Mouse (Mus musculus): ENCODE measurements around the gene Ndufs4. TPM values are rescaled to one million over a fixed set of nuclear protein-coding genes. Genes with fewer than 3 reads are reported as not detected.

The Ndufs4 gene
- polyA plus RNA-seq (2012; ENCODE audit: low replicate concordance) = 1.3 and 7.5 TPM in 2 replicates

DNA sequence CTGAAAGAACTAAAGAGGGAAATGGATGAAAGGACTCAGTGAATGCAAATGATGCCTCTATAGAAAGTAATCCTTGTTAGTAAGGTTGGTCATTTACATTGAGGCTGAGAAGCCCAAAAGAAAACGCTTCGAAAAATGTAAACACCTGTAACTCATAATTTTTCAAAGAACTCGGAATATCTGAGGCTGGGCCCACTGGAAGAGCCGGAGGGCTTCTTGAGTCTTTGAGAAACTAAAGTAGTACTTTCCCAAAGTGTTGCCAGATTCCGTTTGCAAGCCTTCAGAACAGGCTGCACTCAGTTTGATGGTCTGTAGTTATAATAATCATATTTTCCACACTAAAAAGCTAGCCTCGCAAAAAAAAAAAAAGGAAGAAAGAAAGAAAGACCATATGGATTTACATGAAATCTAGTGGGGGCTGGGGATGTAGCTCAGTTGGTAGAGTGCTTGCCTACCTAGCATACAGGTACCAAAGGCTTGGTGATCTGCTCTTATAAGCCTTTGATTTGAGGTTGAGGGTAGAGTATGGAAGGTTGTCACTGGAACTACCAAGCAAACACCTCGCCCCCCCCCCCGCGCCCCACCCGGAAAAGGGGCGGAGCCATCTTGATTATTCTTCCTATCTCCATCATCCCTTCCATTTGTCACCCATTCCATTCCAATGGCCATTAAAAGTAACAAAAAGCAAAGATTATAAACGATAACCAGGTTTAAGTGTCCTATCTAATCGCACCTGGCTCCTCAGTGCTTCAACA, at the start of gene Ndufs4:
TSS of gene Ndufs4 (minus strand) at position 48 of the 755 bp plus-strand sequence.

Other genes with a start within 250 kb of the Ndufs4 start
- not detected in 2 replicates for gene Fst, start 70.7 kb upstream of the Ndufs4 start, polyA plus RNA-seq (2012; ENCODE audit: low replicate concordance)

All from hematopoietic multipotent progenitor cell, adult 10-12 weeks (in vitro differentiated cells).